Mouse (Mus musculus) liver (tissue): ENCODE data around the gene AI837181.
"Not testable (repeated sequence)": the region's sequence is repeated elsewhere in the genome, so short reads cannot be mapped to it uniquely, and the experiment has no call there.

Experiments used
- DNase-seq: peaks from one replicate; pipeline ENCODE4 v3.0.0-alpha.2; 2020; ENCODE audit warnings: mixed read lengths

Gene AI837181

GRCm38 (mm10) chr19:5424782-5425741 lies at the start of gene AI837181, which contains the start of gene Drap1:
Gene AI837181 (plus strand): TSS chr19:5425144.
Gene Drap1 (minus strand): TSS chr19:5424979.
- peak; percentile 99 for DNase-seq

- no peak for DNase-seq
Measured at GRCm38 (mm10) chr19:5377446-5377845, 47.5 kb upstream of the AI837181 start.

GRCm38 (mm10) chr19:5383326-5383725 lies 41.6 kb upstream of the AI837181 start:
- no peak for DNase-seq

- DNase-seq: no peak
Measured at GRCm38 (mm10) chr19:5384715-5385114, 40.2 kb upstream of the AI837181 start.

GRCm38 (mm10) chr19:5388011-5388441 lies 36.9 kb upstream of the AI837181 start:
- peak; percentile 66 for DNase-seq

GRCm38 (mm10) chr19:5388588-5389242 lies 36.2 kb upstream of the AI837181 start, which contains the start of gene Sart1:
Gene Sart1 (minus strand): TSS chr19:5388703.
- DNase-seq: peak; percentile 96

- DNase-seq: peak; percentile 74
Measured at GRCm38 (mm10) chr19:5389647-5390046, 35.3 kb upstream of the AI837181 start.

GRCm38 (mm10) chr19:5390416-5390815 lies 34.5 kb upstream of the AI837181 start:
- DNase-seq: no peak

- DNase-seq: no peak
Measured at GRCm38 (mm10) chr19:5392892-5393291, 32.1 kb upstream of the AI837181 start.

- no peak for DNase-seq
Measured at GRCm38 (mm10) chr19:5394168-5394567, 30.8 kb upstream of the AI837181 start.

- no peak for DNase-seq
Measured at GRCm38 (mm10) chr19:5395371-5395770, 29.6 kb upstream of the AI837181 start.

- not testable (repeated sequence) for DNase-seq
Measured at GRCm38 (mm10) chr19:5401073-5401472, 23.9 kb upstream of the AI837181 start.

- no peak for DNase-seq
Measured at GRCm38 (mm10) chr19:5402293-5402692, 22.7 kb upstream of the AI837181 start, which contains the start of gene Tsga10ip. Gene Tsga10ip (minus strand): TSS chr19:5402526.

- DNase-seq: no peak
Measured at GRCm38 (mm10) chr19:5405924-5406323, 19.0 kb upstream of the AI837181 start.

GRCm38 (mm10) chr19:5406531-5407126 lies 18.3 kb upstream of the AI837181 start:
- DNase-seq: peak; percentile 66

GRCm38 (mm10) chr19:5407133-5407532 lies 17.8 kb upstream of the AI837181 start:
- DNase-seq: peak; percentile 88

- no peak for DNase-seq
Measured at GRCm38 (mm10) chr19:5408057-5409001, 16.6 kb upstream of the AI837181 start.

- DNase-seq: no peak
Measured at GRCm38 (mm10) chr19:5409068-5409467, 15.9 kb upstream of the AI837181 start.

GRCm38 (mm10) chr19:5410641-5411040 lies 14.3 kb upstream of the AI837181 start:
- DNase-seq: no peak

GRCm38 (mm10) chr19:5411961-5412360 lies 13.0 kb upstream of the AI837181 start:
- no peak for DNase-seq

- no peak for DNase-seq
Measured at GRCm38 (mm10) chr19:5413840-5414239, 11.1 kb upstream of the AI837181 start.

GRCm38 (mm10) chr19:5414534-5414957 lies 10.4 kb upstream of the AI837181 start:
- DNase-seq: no peak
